Mouse (Mus musculus): ENCODE measurements at regions not wholly inside any gene's neighbourhood (a gene's known extent, or its start where the extent isn't known, plus 50 kb on each side); places are given as distances from the start of the nearest gene placed in this dataset.

DNA sequence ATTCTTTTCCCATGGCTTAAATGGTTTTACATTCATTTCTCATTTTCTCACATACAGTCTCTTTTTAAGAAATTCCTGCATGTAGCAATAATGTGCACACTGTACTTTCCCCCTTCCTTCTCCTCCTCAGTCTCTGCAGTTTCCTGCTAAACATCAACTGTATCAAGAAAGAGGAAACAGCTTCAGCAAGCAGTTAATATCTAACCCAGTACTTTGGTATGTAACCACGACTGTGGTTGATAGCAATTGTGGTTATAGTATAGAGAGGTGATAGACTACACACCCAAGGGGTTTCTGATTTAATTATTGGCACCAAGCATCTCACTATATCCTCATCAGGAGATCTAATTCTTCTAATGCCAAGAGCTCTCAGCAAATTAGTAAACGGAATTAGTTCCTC, 52.8 kb upstream of the Eci2 start:
- DNase-seq: no peak

DNA sequence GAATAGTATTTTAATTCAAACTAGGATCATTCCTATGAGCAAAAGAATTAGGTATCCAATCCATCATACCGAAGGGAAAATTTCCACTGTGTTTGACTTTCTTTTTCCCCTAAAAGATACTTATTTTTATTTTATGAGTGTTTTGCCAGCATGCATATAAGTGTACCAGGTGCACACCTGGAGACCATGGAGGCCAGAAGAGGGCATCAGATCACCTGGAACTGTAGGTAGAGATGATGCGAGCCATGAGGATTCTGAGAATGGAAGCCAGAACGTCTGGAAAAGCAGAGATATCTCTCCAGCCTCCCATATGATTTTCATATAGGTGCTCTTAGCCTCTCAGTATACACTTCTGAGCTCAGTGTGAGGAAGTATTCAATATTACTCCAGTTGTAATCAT, 58.5 kb upstream of the Eci2 start:
- no peak for DNase-seq

DNA sequence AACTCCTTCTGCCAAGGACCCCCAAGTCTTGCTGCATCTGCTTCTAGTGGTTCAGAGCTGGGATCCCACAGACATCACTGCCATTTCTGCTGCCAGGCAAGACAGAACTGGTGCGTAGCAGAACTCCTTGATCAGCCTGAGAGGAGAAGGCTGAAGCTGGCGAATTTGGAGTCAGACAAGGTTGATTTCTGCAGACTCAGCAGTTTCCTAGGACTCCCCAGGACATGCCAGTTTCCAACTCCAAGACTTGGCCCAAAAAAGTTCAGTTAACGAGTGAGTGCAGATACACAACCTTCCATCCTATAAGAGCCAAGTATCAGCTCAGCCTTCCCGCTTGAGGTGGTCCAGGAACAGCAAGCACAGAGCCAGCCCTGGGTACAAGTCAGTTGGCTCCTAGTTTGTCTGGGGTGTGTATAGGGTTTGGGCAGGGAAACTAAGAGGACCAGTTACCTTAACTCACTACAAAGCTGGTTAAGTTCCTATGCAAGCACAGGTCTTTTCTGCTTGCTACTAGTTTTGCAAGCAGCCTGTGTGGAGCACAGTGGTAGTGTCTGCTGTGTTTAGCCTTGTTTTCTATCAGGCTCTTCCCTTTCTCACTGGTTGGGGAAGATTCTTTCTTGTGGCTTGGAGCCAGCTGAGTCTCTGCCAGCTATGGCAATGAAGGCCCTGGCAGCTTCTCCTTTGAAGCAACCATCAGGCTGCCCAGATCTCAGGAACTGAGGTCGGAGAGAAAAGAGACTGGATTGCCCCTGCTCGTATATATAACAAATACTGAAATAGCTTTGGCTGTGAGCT, 60.5 kb upstream of the Eci2 start:
- DNase-seq: peak; percentile 94 to 95

DNA sequence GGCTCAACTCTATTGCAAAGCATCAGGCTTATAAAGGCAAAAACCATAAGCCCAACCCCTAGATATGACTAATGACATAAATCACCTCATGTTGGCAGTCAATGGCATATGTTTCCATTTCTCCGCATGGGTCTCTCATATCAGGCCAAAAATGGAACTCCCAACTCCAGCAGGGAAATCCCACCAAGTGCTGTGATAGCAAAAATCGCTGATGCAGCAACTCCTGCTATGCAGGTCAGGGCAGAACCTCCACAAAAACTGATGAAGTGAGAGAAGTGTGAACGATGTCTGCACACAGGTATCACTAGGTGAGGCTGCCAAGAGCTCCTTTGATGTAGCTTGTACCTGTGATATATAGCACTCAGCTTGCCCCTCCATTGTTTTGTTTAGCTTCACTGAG, 64.3 kb upstream of the Eci2 start:
- DNase-seq: no peak

DNA sequence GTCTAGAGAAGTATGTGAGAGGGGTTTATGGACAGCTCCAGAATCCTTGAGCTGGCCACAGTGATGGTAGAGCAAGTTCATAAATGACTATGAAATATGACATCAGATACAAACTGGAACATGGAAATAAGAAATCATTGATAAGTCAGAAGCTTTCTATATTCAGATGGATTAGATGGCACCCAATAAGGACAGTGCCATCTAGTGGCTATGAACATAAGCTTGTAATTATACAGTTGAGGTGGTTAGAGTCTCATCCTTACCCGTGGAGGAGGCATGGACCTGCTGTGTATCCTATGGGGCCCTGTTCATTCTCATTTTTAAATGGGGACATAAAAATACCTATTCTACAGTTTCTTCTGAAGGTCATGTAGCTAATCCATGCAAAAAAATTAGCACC, 92.9 kb upstream of the Eci2 start:
- DNase-seq: peak; percentile 5 to 52

DNA sequence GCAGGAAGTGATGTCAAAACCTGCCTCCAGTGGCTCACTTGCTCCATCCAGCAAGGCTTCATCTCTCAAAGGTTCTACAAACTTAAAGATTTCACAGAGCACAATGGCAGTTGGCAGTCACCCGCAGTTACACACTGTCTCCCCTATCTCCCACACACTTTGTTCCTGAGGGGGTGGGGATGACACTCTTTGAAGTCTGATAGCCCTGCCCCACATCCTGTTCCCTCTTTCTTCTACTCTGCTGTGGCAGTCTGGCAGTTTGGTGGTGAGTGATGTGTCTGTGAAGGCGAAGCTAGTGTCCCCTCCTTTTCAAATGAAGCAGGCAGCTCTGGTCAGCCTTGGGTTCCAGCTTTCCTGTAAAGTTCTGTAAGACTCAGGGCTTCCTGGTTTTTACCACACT, 102.6 kb upstream of the Eci2 start:
- no peak for DNase-seq

DNA sequence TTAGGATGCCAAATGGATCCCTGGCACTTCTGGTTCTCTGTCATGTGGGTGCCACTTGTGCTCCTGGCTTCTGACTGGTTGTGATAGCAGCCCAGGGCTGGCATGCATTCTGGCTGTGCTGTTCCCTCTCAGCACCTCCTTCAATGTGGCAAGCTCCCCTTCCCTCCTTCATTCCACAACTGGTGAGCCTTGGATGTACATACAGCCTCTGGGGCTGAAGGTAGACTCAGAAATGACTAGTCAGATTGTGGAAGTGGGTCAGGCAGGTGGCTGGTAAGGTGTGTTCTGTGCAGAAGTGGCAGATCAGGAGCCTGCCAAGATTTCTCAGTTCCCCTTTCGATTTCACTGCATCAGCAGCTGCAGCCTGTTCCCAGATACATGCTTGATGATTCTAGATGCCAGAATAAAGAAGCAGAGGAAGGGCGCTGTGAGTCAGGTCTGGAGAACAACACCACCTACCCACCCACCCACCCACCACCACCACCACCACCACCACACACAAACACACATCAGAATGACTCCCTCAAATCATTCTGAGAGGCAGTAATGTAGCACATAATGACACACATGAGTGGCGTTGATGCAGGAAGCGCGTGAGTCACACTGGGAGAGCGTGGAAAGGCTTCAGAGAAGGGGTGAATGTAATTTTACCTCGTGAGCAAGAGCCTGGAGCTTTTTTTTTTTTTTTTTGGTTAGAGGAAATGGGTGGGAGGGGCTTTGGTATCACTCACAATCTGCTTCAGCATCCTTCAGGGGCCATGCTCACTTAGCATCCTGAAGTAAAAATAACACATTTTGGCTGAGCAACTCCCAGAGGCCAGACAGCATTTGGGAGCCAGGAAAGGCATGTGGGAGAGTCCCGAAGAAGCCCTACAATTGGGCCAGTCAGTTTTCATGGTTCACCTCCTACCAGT, 104.6 kb upstream of the Eci2 start:
- DNase-seq: peak; percentile 4

DNA sequence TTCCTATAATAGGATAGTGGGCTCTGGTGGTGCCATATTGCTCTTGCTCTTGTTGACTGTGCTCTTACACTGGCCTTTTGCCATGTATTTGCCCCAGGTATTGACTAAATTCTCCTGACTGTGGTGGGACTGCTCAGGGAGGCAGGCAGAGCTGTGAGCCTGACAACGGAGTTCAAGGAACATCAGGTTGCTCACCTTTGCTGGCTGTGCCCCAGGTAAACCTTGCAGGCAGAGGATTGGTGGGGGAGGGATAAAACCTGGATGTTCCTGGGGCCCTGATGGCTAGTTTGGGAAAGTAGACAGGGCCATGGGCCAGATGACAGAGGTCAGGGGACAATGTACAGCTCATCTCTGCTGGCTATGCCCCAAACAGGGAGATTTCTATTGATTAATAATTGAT, 124.7 kb upstream of the Eci2 start:
- DNase-seq: no peak

DNA sequence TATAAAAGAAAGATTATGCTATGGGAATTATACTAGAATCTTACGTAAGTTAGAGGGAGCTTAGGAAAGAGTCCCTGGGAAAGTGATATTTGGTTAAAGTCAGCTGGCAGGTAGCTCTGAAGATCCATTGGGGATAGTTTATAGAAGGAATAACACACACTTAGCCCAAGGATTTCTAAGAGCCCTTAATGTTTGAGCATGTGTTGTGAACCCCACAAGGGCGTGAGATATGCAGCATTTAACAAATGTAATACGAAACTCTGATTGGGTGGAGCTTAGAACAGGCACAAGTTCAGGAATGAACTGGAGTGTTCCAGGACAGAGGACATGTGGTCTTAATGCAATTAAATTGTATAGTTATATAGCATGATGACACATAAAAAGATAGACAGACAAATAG, 132.6 kb upstream of the Eci2 start:
- no peak for DNase-seq

DNA sequence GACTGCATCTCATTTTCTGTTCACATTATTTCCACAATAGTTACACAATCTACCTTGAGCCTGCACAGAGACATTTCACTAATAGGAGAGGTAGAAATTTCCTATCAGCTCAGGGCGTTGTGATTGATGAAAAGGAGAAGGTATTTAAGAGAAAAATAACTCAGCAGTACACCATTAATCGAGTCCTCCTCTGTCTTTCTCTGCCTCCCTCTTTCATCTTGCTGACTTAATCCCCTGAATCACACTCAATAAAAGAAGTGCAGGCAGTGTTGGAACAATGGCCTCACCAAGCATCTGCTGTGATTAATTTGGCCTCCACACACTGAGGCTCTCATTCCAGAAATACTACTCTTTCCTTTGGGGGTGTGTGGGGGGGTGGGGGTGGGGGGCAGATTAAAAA, 133.9 kb upstream of the Eci2 start:
- no peak for DNase-seq

DNA sequence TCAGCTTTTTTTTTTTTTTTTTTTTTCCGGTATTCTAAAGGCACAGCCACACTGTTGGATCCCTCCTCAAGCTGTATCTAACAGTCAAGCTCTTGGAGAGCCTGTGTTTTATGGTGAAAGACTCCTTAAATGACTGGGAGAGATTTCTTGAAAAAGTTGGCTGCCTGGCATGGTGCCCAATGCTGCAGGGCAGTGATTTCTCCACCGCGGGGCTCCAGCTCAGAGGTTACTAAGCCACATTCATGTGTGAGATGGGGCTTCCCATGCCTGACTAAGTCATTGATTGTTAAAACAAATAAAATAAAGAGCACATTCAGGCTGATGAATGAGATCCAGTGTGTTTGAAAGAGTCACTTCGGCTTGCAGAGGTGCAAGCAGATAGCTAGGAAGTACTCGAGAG, 139.2 kb upstream of the Eci2 start:
- peak; percentile 59 to 60 for DNase-seq

DNA sequence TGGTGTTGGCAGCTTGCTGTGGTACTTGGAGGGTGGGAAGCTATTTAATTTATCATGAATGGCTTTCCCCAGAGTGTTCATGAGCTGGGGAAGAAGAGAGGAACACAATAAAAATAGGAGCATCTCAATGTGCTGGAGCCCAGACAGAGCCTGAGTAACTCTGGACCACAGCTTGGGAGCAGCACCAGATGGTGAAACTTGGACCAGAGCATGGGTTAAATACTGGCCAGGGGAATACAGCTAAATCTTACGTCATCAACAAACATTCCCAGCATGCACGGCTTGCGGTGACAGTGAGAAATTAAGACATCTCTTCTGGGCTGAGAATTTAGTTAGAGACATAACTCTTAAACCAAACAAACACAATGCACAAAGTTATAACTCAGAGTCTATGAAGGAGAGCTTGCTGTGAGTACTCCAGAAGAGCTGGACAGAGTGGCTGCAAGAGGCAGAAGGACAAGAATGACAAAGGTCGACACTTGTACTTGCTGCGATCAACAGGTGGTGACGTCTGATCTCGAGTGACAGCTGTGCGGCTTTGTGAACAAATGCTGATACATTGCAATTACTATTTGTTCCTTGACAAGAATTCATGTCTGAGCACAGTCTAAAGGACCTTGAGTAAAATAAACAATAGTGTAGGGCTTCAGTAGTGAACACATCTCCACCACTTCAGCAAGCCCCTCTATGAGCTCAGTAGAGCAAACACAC, 140.1 kb upstream of the Eci2 start:
- peak; percentile 47 to 50 for DNase-seq

DNA sequence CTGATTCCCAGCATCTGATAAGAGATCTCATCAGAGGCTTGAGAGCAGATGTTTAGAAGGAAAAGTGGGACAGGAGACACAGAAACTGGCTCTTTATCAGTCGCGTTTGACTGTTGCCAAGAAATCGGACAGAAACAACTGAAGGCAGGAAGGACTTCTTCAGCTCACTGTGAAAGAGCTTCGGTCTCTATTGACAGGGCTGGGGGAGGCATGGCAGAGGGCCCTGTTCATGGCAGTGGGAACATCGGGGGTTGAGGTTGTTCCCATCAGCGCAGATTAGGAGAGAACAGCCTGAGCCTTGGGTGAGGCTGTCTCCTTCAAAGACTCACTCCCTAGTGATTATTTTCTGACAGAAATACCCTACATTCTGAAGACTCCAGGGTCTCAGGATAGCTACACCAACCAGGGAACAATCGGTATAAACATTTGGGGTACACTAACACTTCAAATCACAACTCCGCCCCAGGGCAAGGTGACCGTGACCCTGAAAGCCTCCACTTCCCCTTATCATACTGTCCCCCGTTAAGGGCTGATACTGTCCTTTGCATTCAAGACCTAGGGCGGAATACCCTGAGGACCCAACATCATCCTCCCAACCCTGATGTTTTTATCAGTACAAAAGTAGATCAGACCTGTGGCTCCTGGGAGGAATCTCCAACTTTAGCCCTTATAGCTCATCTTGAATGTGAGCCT, 144.8 kb upstream of the Eci2 start:
- peak in 1 of 2 experiments; percentile 8 for DNase-seq

DNA sequence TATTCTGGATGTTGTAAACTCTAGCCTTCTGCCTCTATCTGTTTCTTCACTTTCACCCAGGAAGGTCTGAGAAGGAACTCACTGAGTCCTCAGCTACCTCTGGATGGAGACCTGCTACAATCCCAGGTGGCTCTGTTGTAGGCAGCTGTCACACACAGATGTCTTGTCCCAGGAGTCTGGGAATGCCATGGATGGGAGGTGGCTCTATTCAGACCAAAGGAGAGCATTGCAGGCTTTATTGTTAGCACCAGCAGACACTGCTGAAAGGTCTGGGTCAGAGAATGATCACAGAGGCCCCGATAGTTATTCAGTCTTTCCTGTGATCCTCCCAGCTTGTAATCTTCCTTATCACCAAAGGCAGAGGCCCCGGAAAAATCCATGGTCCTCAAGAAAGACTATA, 146.6 kb upstream of the Eci2 start:
- no peak for DNase-seq

DNA sequence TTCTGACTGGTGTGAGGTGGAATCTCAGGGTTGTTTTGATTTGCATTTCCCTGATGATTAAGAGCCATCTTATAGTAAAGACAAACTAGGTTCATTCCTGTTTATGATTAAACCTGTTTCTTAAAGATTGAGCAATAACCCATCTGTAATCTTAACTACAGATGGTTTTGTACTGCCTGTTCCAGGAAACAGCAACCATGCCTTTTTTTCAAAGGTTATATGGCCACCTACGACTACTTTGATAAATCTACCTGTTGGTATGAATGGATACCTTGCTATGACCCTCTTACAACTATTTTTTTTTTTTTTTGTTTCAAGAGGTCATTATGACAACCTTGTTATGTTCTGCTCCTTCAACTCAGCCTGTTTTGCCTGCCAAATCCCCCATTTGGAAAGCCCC, 148.7 kb upstream of the Eci2 start:
- no peak for DNase-seq

DNA sequence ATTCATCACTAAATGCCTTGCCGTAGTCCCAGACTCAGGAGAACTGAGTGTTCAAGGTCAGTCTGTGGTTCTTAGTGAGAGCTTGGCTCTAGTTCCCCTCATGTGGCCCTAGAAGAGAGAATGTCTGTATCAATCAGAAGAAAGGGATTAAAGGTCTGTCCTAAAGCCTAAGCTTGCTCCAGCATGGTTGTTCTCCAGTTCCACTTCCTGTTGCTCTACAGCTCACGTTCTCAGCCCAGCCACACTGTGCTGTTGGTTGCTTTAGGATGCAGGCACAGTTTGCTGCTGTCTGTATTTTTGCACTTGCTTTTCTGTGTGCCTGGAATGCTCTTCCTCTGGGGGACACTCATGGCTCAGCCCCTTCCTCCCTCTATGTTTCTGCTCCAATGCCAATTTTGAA, 150.4 kb upstream of the Eci2 start:
- no peak for DNase-seq

DNA sequence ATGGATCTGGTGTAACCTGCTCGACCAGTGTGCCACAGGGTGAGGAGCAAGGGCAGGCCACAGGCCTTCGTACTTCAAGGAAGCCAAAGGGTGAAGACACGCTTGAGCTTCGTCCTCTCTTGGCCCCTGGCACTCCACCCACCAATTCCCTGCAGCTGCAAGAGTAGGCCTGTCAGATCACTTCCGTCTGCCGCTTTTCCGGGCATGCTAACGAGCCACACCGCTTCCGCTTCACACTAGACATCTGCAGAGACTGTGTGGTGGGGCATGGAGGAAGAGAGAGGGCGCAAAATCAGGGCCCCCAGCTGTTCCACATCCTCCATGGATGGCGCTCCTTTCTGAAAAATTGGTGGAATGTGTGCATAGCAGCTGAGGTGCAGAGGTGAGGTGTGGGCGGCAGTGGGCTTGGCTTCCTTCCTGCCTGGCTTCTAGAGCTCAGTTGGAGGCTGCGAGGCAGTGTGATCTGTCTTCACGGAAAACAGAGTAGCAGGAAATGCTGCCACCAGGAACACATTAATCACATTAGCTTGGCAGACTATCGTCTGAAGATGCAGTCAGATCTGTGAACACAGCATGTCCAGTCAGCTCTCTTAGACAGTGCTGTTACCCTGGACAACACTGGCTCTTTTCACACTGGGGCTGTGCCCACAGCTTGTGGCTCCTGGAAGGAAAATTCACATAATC, 162.3 kb upstream of the Eci2 start:
- peak; percentile 58 to 70 for DNase-seq

DNA sequence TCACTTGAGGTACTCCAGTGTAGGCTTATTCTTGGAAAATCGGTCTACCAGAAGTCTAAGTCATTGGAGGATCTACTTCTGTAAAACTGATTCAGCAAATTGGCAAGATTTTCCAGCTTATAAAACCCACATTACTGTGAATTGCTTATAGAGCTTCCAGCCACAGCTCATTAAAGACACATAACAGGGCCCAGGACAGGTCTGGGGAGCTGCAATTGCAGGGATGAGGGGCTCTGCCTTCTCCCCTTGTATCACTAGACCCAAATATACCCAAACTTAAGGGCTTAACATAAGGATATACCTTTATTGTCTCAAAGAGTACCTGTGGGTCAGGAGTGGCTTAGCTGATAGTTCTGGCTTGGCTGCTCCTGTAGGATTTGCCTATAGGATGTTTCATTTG, 175.2 kb upstream of the Eci2 start:
- no peak for DNase-seq

DNA sequence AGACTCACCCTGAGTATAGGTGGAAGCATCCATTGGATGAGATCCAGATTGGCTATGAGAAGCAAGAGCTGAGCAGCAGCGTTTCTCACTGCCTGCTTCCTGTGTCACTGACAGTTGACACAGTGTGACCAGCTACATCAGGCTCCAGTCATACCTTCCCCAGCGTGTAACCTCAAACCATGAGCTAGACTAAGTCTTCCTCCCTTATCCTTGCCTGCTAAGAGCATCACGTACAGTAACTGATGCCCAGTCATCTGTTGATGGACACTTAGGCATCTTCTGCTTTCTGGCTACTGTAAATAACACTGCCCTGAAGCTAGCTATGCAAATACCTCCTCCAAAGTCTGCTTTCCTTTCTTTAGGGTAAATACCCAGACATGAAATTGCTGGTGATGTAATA, 181.4 kb upstream of the Eci2 start:
- peak in 1 of 2 experiments; percentile 18 for DNase-seq

DNA sequence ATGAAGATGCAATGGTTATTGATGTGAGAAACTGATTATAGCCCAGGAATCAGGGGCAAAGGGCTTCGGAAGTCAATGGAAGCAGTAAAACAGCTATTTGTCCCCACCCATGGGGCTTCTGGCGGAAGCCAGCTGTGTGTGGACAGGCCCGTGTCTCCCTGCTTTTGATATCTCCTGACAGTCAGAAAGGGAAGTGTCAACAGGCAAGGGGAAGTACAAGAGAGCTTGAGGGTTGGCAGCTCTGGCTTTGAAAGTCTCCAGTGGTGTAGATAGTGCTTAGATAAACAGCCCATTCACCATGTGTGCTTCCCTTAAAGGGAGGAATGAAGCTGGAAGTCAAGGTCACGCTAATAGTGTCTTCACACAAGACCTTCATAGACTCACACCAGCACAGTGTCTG, 182.7 kb upstream of the Eci2 start:
- no peak for DNase-seq

DNA sequence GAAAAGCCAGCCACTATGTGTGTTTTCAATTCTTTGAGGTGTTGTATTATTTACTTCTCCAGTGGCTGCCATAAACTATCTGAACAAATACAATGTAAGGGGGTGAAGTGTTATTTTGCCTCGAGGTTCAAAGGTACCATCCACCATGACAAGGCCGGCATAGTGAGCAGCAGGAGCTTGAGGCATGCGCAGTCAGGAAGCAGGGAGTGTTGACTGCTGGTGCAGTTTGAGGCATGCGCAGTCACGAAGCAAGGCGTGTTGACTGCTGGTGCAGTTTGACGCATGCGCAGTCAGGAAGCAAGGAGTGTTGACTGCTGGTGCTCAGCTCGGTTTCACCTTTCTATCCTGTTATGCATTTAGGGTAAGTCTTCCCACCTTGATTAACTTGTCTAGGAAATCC, 184.9 kb upstream of the Eci2 start:
- no peak for DNase-seq

DNA sequence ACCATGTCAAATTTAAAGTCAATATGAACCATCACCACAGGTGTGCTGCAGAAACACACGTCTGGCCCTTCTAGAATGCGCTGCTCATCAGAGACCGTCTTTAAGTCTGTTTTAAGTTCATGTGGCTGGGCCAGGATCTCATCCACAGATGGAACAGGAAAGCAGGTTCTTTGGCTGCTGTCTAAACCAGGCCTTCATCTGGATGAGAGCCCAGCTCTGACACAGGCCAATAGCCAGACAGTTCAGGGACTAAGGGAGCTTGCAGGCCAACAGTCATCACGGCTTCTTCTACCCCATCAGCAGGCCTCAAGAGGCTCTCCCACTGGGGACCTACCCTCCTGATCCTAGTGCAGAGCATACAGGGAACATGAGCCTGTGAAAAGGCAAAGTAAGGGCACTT, 185.4 kb upstream of the Eci2 start:
- DNase-seq: peak; percentile 88 to 90
